Mouse (Mus musculus) cerebellum, postnatal 25 days (tissue): ENCODE data around the gene Pak4.
"Not testable (repeated sequence)": the region's sequence is repeated elsewhere in the genome, so short reads cannot be mapped to it uniquely, and the experiment has no call there.

Source experiments
- DNase-seq, 2 experiments: peaks; one replicate each; pipeline ENCODE4 v3.0.0; 2021; ENCODE audit warnings: mixed read lengths in 2 of 2

Gene Pak4

DNA sequence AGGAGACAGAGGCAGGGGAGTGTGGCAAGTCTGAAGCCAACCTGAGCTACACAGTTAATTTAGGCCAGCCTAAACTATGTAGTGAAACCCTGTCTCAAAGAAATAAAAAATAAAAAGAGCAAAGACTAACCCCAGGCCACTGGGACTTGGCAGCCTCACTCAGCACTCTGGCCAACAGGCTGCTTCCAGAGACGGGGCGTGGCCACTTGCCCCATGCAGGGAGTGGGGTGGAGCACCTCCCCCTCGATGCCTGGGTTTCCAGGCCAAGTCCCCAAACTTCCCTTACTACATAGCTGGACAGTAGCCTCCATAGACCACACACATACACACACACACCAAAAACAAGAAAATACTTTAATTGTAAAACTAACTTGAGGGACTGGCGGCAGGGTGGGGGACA, 39.5 kb downstream of the Pak4 start:
- peak in 1 of 2 experiments; percentile 65 for DNase-seq

DNA sequence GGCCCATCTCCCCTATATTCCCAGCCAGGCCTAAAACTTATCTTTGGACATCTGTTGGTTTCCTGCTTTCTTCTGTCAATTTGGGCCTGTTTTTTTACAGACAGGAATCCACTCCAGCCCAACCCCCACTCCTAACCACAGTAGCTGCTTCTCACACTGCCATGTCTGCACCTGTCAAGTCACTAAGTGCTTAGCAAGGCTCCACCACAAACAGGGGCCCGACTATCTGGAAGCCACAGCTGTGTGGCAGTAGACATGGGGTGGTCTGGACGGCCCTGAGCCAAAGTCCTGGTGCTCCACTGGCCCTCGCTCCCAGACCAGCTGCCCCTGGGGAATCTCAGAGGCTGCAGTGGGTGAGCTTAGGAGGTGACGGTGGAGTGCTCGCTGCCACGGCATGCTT, 40.3 kb downstream of the Pak4 start:
- DNase-seq, result no peak

DNA sequence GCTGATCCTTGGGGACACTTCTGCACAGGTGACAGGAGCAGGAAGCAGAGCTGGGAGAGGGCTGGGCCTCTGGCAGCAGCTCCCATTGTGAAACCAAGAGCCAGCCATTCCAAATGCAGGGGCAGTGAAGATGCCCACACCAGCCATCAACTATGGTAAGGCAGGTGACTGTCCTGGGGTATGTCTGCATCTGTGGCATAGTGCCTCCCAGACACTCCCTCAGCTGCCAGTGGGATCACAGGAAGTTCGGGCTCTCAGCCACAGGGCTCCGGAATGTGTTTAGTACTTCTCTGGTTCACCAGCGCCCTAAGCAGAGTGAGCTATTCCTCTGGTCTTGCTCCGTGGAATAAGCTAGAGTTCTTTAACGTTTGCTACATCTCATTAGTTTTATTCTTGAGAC, 40.9 kb downstream of the Pak4 start:
- DNase-seq, result no peak

DNA sequence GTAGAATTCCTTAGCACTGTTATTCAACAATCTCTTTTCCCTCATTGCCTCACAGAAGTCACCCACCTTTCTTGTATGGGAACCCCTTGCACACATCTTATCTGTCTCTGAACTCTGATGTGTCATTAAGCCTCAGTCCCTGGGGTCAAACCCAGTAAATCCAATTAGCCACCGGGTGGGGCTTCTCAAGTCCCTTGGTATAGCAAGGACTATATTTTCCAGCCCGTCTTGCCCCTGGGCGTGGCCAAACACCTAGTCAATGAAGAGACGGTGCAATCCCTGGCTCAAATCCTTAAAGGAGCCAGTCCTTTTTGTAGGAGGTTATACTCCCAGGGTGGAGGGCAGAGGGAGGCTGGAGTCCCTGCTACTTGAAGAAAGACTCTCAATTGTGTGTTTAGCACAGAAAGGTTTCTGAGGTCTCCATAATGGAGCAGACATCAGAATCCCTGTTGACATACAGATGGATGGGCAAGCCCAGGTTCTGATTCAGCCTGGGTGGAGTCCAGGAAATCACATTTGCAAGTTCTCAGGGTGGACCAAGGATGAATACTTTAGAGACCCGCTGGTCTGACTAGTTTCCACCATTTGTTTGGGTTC, 41.9 kb downstream of the Pak4 start:
- no peak for DNase-seq

DNA sequence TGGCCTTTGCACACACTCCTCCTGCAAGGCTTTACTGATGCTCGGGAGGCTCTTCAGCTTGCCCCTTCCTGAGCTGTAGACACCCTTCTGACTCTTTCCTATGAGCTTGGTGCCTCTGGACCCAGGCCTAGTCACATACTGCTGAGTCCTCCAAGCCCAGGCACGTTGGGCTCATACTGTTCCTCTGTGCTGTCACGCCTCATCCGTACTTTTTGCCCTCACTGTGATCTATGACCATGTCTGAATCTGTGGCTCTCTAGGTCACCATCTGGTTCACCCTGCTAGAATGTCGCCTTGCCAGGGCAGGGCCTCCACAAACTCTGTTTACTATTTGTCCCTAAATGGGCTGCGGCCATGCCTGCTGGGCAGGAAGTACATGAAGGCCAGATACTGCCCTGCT, 44.9 kb downstream of the Pak4 start:
- DNase-seq, result no peak

DNA sequence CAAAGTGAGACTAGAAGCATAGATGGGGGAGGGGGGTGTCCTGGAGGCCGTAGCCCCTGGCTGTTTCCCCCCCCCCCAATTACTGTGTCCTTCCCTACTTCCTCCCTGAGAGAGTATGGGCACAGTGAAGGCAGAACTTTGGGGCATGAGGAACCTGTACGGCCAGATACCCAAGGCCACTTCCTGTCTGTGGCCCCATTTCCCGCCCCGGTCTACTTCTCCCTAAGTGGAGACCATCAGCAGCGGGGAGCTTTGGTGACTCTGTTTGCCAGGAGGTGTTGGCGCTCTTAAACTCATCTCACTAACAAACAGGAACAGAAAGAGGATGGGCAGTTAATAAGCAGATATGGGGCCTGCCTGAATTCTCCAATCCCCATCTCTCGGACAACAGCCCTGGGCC, 50.4 kb downstream of the Pak4 start:
- DNase-seq, result no peak

DNA sequence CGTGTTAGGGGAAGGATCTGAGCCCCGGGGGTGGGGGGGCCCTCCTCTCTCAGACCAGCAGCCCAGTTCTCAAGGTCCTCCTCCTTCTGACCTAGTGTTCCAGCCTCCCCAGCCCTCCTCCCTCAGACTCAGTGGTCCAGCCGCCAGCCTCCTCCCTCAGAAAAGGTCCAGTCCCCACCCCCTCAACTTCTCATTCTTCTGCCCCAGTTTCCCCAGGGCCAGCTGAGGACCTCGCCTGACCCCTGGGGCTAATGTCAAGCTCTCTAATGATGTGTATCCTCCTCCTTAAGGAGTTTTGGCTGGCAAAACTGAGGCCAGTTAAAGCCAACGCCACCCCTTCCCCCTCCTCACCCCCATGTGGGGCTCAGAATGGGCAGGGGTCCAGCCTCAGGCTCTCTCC, 50.8 kb downstream of the Pak4 start, which contains the start of gene Nccrp1:
Gene Nccrp1 (minus strand): TSS at position 101 of the 400 bp plus-strand sequence.
- no peak for DNase-seq

DNA sequence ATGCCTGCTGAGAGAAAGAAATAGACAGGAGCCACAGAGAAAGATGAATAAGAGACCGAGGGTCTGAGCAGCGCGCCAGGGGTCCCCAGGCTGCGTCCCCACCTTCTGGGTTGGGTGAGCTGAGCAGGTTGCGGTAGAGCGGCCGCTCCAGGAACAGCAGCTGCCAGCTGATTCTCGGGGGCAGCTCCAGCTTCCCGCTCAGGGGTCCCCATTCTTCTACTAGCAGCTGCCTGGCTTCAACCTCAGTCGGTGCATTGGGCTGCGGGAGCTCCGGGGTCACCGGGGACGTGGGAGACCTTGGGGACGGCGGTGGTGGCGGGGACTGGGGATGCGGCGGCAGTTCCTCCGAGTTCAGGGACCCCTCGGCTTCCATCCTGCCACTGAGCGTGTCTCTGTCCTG, 51.3 kb downstream of the Pak4 start:
- DNase-seq, result no peak

DNA sequence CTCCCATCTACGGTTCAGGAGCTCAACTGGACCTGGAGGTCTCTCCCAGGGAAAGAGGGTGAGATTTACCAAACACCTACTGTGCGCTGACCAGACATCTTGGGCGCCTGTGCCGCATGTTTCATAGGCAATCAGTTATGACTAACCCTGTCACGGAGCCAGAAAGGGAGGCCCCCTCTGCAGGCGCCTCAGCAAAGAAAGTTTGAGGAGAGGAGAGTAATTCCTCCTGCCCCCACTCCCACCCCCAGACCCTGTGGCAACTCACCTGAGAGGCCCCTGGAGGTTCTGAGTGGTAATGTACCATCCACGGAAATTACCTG, 52.1 kb downstream of the Pak4 start:
- DNase-seq, result no peak

DNA sequence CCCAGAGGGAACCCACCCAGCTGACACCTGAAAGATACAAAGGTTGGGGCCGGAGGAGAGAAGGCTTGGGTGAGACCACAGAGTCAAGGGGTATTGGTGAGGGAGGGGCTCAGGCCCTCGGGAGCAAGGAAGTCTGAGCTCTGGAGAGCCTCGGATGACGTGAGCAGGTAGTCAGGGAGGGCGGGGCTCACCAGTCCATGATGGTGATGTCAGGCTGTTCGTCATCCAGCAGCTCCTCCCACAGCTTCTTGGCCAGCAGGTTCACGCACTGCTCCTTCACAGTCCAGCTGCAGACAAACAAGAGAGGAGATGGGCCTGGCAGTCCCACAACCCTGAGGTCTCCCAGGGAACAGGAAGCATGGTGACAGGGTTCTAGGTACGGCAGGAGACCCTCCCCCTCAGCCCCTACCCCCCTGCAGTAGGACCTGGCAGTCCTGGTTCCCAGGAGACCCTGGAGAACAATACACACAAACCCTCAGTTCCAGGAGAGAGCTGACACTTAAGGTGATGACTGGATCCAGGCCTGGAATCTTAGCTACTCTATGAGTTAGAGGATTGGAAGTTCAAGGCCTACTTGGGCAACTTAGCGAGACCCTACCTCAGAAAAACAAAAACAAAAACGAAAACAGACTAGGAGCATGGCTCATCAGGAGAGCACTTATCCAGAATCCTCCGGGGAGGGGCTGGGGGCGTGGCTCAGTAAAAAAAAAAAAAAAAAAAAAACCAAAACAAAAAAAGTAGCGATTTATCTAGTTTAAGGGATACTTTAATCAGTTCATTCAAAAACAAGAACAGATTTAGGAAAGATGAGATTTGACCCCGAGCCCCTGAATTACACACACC, 52.7 kb downstream of the Pak4 start:
- no peak for DNase-seq

DNA sequence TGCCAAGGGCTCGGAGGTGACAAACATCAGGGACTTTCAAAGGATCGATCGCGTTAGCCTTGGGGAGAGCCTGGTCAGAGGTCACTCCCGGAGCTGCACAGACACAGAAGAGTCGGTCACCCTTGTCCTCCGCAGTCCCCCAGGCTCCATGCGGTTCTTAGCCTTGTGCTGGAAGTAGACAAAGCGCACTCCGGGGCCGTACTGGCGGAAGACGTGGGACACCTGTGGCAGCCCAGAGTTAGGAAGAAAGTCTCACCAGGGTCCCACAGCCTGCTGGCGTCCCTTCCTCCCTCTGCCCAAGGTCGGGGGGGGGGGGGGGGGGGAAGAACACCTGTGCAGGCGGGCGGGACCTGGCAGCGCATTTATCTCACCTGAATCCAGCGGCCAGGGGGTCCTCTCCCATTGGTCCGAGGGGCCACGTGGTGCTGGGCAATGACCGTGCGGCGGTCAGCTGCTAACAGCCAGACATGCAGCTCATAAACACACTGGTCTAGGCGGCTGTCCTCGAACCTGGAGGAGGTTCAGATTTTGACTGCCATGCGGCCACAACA, 53.9 kb downstream of the Pak4 start:
- DNase-seq, result peak in 1 of 2 experiments; percentile 10

DNA sequence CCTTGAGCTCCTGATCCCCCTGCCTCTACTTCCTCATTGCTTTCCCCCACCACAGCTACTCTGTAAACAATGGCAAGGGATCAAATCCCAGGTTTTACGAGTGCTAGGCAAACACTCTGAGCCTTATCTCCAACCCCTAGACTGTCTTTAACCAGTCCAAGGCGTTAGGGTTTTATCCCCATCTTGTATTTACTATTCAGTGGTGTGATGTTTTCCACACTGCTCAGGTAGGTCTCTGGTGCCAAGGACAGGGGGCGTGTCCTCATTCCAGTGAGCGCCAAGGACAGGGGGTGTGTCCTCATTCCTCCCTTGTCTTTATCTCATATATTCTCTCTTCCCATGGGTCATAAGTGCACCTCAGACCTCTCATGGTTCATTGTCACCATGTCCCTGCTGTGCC, 57.5 kb downstream of the Pak4 start, which contains the start of gene Sycn:
Gene Sycn (plus strand): TSS at position 360 of the 400 bp plus-strand sequence.
- DNase-seq, result no peak

DNA sequence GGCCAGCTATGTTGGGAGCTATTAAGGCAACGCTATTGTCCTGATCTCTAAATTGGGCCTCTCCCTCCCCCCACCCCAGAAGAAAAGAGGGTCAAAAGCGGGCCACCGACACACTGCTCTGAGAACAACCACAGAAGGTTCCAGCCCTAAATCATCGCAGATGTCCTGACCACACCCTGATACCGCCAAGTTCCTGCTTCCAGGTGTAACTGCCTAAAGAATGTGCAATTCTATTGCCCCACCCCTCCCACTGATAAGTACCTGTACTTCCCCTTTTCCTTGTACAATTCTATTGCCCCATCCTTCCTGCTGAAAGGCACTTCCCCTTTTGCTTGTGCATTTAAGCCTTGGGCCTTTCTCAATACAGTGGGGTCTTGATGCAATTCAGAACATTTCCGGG, 59.1 kb downstream of the Pak4 start:
- not testable (repeated sequence) for DNase-seq

DNA sequence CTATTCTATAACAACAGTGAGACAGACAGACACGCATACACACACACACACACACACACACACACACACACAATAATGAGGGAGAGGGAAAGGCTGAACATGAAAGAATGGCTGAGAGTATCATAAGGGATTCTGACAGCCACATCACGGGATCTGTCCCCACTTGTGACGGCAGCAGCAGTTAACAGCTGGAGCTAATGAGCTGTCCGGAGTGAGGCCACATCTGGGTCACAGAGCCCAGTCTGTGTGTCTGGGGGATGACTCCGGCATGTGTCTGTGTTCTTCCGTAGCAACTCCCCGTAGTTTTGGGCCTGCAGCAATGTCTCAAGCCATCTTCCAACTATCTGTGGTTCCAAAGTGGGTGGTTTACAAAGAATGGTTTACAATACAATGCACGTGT, 66.0 kb downstream of the Pak4 start:
- no peak for DNase-seq

DNA sequence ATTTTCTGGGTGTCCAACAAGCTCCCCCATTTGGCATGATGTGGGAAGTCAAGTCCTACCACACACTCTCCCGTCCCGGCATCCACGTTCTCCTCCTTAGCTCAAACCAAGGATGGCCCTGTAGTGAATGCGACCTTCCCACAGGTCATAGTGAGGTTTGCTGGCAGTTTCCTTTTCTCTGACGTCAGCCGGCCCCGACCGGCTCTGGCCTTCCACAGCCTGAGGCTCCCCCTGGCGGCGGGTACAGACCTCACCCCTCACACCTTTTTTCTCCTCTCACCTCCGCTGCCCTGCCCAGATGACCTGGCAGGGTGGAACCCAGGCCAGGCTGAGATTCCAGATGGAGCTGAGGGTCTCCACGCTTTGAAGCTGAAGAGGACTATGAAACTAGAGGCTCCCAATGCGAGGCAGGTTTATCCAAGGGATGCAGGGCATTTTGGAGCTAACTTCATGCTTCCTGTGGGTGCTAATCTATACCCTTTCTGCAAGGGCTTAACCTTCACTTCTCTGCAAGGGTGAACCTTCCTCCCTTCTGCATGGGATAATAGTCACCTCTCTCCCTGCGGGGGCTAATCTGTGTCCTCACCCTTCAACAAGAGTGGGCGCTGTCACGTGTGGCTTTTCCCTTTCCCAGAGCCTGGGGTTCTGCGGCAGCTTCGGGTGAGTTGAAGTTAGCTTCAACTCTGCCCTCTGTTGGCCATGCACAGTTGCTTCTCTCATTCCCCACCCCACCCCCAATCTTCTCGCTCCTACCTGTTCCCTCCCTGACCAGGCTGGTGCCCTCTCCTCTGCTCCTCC, 69.9 kb downstream of the Pak4 start:
- peak; percentile 73 to 85 for DNase-seq

DNA sequence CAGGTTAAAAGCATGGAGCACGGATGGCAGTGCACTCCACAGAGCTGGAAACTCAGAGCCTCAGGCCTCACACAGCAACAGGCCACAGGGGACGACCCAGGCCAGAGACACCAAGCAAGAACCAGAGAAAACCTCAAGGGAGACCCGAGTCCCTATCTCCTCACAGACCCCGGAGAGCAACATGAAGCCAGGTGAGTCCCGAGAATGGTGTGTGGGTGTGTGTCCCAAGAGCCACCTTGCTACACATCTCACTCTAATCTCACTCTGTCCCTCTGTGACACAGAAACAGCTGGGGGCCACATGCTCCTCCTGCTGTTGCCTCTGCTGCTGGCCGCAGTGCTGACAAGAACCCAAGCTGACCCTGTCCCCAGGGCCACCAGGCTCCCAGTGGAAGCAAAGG, 75.4 kb downstream of the Pak4 start, which contains the start of gene Ifnl3:
Gene Ifnl3 (plus strand): TSS at position 301 of the 400 bp plus-strand sequence.
- DNase-seq, result not testable (repeated sequence)

DNA sequence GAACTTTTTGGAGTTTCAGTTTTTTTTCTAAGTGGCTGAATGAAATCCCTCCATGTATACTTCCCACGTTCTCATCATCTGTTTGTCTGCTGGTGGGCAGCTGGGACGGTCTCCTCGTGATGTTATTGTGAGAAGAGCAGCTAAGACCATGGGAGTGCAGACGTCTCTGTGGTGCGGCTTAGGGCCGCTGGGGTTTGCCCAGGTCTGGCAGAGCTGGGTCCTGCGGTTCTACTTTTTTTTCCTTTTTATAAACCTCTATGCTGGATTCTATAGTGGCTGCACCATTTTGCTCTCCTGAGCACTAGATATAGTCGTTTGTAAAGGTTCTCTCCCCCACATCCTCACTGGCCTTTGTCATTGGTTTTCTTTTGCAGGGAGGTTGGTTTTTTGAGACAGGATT, 86.5 kb downstream of the Pak4 start:
- DNase-seq, result no peak

DNA sequence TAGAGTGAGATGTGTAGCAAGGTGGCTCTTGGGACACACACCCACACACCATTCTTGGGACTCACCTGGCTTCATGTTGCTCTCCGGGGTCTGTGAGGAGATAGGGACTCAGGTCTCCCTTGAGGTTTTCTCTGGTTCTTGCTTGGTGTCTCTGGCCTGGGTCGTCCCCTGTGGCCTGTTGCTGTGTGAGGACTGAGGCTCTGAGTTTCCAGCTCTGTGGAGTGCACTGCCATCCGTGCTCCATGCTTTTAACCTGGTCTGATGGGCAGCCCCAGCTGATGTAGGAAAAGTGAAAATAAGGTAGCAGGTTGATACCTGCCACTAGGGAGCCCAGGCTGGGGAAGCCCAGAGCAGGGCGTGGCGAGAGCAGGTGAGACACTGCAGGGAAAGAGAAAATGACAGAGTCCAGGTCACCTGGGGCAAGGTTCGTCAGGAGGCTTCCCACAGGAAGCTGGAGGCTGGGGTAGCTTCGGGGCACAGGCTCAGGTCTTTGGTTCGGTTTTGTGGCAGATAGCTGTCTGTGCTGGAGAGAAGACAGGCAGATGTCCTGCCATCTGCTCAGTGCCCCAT, 87.5 kb downstream of the Pak4 start, which contains the start of gene Ifnl2:
Gene Ifnl2 (minus strand): TSS at position 51 of the 570 bp plus-strand sequence.
- DNase-seq, result peak in 1 of 2 experiments; percentile 5

DNA sequence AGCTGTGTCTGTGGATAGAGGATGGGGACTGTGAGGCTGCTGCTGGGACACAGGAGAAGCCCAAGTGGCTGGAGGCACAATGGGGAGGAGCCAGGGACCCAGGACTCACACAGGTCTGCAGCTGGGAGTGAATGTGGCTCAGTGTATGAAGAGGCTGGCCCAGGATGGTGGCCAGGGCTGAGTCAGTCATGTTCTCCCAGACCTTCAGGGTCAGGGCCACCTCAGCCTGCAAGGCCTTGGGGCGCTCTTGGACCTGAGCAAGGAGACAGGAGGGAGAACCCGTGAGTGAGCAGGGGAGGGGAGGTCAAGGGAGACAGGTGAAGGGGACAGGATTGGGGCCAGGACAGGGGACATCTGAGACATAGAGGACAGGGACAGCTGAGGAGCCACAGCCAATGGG, 88.9 kb downstream of the Pak4 start:
- DNase-seq, result not testable (repeated sequence)
